Mouse (Mus musculus) kidney, adult 9 months (tissue): ENCODE data around the gene 1700020A23Rik.

Source experiments
- DNase-seq: peaks from one replicate; pipeline ENCODE4 v3.0.0; 2022

The 1700020A23Rik gene

DNA sequence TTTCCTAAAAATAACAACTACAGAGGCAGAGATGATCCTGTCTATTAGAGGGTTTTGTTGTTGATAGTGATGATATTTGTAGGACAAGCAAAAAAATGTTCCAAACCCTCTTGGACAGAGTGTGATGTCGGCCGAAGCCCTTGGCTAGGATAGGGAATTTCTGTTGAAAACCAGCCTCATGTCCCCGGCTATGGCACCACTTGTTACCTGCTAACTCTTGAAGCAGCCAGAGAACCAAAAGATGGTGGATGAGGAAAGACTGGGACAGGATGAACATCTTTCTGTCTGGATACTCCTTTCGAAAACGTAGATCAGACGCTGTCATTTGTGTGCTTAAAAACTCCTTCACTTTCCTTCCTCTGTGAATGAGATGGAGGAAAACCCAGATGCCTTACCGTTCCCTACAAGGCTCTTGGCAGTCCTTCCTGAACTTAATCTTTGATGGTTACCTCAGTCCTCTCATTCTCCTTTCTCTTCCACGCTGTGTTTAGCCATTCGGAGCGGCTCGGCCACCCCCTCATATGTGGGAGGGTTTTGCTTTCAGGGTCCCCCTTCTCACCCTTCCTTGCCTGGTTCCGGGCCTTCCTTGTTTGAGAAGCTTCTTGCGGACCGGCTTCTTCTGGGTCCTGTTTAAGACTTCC, 46.1 kb downstream of the 1700020A23Rik start:
- no peak for DNase-seq

DNA sequence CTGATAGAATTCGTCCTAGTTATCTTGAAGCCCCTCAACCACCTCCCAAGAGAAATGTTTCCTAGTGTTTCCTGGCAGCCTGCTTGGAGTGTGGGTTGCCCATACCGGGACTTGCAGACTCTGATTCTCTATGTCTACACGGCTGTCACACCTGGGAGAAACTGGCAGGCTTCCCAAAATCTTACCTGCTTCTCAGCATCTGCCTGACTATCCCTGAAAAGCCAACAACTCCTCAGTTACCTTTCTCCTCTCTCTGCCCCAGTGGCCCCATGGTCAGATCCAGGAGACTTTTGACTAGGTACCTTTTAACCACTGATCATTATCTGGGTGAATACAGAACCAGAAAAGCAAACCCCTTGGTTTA, 46.6 kb downstream of the 1700020A23Rik start:
- DNase-seq, result no peak

DNA sequence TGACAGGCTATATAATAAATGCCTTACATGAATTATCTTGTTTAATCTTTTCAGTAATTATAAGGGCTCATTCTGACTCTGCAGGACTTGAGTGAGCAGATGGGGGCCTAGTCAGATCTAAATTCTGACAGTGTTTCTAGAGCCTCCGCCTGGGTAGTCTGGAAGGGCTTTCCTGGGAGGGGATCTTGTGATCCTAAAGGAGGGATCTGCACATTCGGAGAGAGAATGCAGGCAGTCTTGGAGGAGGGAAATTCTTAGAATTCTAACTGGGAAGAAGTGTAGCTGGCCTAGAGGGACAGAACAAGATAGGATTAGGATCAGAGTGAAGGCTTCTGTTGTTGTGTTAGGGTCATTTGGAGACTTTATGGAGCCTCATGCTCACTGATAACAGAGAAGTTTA, 47.2 kb downstream of the 1700020A23Rik start:
- DNase-seq, result no peak

DNA sequence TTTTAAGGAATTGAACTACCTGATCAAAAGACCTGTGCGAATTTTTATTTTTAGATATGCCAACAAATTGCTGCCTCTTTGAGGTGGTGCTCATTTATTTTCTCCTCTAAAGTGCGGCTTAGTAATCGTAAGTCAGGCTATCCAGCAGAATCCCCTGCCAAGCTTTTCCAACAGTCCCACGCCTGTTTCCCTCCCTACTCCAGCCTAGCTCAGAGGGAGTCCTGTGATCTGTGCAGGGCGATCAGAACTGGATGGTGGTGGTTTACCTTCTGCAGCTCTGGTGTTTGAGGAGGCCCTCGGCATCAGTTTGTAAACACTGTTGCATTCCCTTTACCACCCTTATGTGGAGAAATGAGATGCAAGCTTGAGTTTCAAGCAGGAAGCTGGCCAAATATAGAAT, 48.4 kb downstream of the 1700020A23Rik start:
- DNase-seq, result no peak

DNA sequence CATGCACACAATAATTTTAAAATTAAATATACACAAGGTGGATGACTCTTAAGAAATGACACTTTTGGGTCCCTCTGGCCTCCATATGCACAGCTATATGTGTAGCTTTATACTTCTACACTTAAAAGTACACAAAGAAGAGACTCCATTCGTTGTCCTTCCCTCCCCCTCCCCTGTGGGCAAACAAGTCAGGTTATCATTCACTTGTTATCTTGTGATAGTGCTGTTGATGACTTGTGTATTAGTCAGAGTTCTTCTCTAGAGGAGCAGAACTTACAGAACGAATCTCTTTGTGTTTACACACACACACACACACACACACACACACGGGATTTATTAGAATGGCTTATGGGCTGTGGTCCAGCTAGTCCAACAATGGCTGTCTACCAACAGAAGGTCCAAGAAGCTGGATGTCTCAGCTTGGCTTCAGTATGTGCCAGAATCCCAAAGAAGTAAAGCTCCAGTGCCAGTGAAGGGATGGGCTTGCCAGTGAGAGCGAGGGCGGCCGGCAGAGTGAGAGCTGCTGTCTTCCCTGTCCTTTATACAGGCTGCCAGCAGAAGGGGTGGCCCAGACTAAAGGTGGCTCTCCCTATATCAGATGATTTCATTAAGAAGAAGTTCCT, 49.8 kb downstream of the 1700020A23Rik start:
- no peak for DNase-seq
